Mouse (Mus musculus): ENCODE measurements around the gene Mthfd1.

DNA sequence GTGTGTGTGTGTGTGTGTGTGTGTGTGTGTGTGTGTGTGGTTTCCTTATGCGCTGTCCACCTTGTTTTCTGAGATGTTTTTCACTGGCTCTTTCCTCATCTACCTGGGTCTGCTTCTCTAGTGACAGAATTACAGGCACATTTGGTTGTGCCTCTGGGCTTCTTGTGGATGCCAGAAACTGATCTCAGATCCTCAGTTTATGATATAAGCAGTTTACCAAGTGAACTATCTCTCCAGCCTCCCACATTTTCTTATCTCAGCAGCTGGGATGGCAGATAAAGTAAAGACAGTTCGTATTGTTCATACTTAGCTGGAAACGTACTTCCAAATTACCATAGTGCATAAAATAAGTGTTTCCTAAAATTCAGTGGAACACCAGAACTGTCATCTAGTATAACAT is 14.0 kb upstream of the Mthfd1 start:
- TF ChIP-seq POLR2A (IDR thresholded peaks at IDR 0.05; ENCODE audit: control insufficient read depth in 1 of 2, insufficient read depth in 1 of 2, low read depth in 1 of 2, low read length in 2 of 2, poor library complexity in 1 of 2) (peak; percentile 35 to 36; a peak in 1 of 4 replicates), CTCF (IDR thresholded peaks at IDR 0.05 in 2 of 3, conservative IDR thresholded peaks at IDR 0.05 in 1 of 3; ENCODE audit: control insufficient read depth in 1 of 3, insufficient read depth in 1 of 3, low read depth in 2 of 3, low read length in 3 of 3, poor library complexity in 1 of 3, severe bottlenecking in 1 of 3) (no peak), GATA1 (IDR thresholded peaks at IDR 0.05; ENCODE audit: low read depth, low read length) (peak; percentile 100), GABPA (IDR thresholded peaks at IDR 0.05; ENCODE audit: low read depth, low read length) (no peak), MYC (IDR thresholded peaks at IDR 0.05; ENCODE audit: low read depth, low read length) (no peak), ZKSCAN1 (IDR thresholded peaks at IDR 0.05; ENCODE audit: low read depth, low read length) (no peak; the same call in 1 of the 2 replicates), JUND (IDR thresholded peaks at IDR 0.05; ENCODE audit: low read depth, low read length) (peak; percentile 64; the same call in 1 of the 2 replicates), NRF1 (IDR thresholded peaks at IDR 0.05; ENCODE audit: insufficient read depth, low read depth, low read length, poor library complexity, severe bottlenecking) (no peak), EP300 (IDR thresholded peaks at IDR 0.05; ENCODE audit: low read depth in 1 of 2, low read length in 2 of 2) (peak; percentile 98 to 99), MXI1 (IDR thresholded peaks at IDR 0.05; ENCODE audit: low read depth, low read length) (peak; percentile 83), CHD2 (IDR thresholded peaks at IDR 0.05; ENCODE audit: low read length) (no peak; the same call in 1 of the 2 replicates)

Data from MEL (cell line).